Mouse (Mus musculus): ENCODE data around the gene Cbl.

- TF ChIP-seq POLR2A (IDR thresholded peaks at IDR 0.05; ENCODE audit: extremely low read depth, insufficient read depth, low read length) (no peak), CTCF (IDR thresholded peaks at IDR 0.05; ENCODE audit: low read depth, low read length) (no peak)
Observed at GRCm38 (mm10) chr9:44095781-44096180, 138.1 kb downstream of the Cbl start.

All from liver, adult 2 months (tissue).